Mouse (Mus musculus) layer of hippocampus, adult 2 months (tissue): ENCODE measurements around the gene Rtn2. TPM values are rescaled to one million over a fixed set of nuclear protein-coding genes. Genes with fewer than 3 reads are reported as not detected.

Source experiments
- DNase-seq, 2 experiments: peaks; one replicate each; pipeline ENCODE4 v3.0.0; 2022; ENCODE audit warnings: low spot score in 2 of 2
- H3K27ac ChIP-seq: fragments of 200-600 bp; 2 replicates; pipeline ENCODE4 v1.8.1; 2022
- H3K4me3 ChIP-seq: fragments of 200-600 bp; 2 replicates; pipeline ENCODE4 v1.8.1; 2022; ENCODE audit warnings: mild to moderate bottlenecking
- CTCF ChIP-seq: fragments of 200-600 bp; conservative IDR thresholded peaks from 2 replicates; pipeline ENCODE4 v1.8.1; 2022; ENCODE audit warnings: antibody characterized with exemption, mild to moderate bottlenecking, moderate library complexity
- total RNA-seq, 2 experiments: library from RNA; stranded (reverse); gene quantifications; 2 replicates each; pipeline ENCODE4 v1.2.3; 2021

Rtn2 gene
- total RNA-seq, 2 experiments from 2014 or later, result 90.3 to 92.7 TPM

GRCm38 (mm10) chr7:19319906-19320305, 37.5 kb downstream of the Rtn2 start:
- Histone ChIP-seq H3K27ac (peak overlapping the region; percentile 96), H3K4me3 (peak overlapping the region; percentile 66)
- peak; percentile 63 for TF ChIP-seq CTCF
- peak; percentile 95 to 96 for DNase-seq

DNA sequence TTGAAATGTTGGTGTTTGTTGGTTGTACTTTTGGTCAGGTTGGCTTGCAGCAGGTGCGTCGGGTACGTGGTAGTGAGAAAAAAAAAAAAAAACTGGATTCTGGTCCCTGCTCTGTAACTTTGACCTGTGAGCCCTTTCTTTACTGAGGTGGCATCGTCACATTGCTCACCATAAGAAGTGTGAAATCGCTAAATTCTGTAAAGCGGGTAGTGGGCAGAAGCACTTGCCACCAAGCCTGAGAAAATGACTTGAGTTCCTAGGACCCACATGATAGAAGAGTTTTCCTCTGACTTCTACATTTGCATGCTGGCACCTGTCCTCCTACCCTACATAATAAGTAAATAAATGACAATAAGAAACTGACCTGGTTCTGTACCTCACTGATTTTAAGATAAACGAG, 38.2 kb downstream of the Rtn2 start:
- Histone ChIP-seq H3K4me3 (peak overlapping the region; percentile 66), H3K27ac (peak overlapping the region; percentile 96)
- no peak for TF ChIP-seq CTCF
- no peak for DNase-seq

GRCm38 (mm10) chr7:19321464-19321863, 39.0 kb downstream of the Rtn2 start:
- H3K4me3 ChIP-seq, result no peak overlapping the region
- no peak for DNase-seq
- TF ChIP-seq CTCF, result no peak
- H3K27ac ChIP-seq, result no peak overlapping the region

DNA sequence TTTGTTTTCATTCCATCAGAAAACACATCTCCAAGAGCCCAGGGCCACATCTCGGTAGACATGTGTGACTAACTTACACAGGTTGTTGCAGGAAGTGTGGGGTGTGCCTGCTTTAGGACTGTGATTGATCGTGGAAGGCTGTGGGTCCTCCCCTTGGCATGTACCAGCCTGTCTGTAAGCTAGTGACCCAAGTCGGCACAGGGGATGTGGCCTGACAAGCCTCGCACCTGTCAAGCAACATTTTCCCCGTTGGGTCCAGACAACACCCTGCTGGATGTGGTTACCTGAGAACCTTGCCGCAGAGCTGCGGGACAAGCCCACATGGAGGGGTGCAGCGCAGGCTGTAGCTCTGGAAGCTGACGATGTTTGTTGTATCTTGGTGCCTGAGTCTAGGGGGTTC, 40.1 kb downstream of the Rtn2 start:
- H3K27ac ChIP-seq, result no peak overlapping the region
- no peak for DNase-seq
- H3K4me3 ChIP-seq, result no peak overlapping the region
- TF ChIP-seq CTCF, result no peak

- no peak for DNase-seq
- Histone ChIP-seq H3K4me3 (no peak overlapping the region), H3K27ac (no peak overlapping the region)
- TF ChIP-seq CTCF, result no peak
Measured at GRCm38 (mm10) chr7:19324221-19324620, 41.8 kb downstream of the Rtn2 start.

- no peak for TF ChIP-seq CTCF
- H3K27ac ChIP-seq, result peak overlapping the region; percentile 96
Measured at GRCm38 (mm10) chr7:19325262-19326199, 43.1 kb downstream of the Rtn2 start.

GRCm38 (mm10) chr7:19326359-19326758, 43.9 kb downstream of the Rtn2 start:
- no peak for TF ChIP-seq CTCF
- peak; percentile 75 to 77 for DNase-seq
- Histone ChIP-seq H3K27ac (peak overlapping the region; percentile 96), H3K4me3 (peak overlapping the region; percentile 48)

More at GRCm38 (mm10) chr7:19325262-19326199, 43.1 kb downstream of the Rtn2 start:
- no peak overlapping the region; the same call in 1 of the 2 replicates for H3K4me3 ChIP-seq
- no peak for DNase-seq

- peak; percentile 82 to 89 for DNase-seq
- H3K4me3 ChIP-seq, result peak overlapping the region; percentile 48
- no peak for TF ChIP-seq CTCF
- H3K27ac ChIP-seq, result peak overlapping the region; percentile 96
Measured at GRCm38 (mm10) chr7:19327128-19327527, 44.7 kb downstream of the Rtn2 start.

- 0 out of 2 replicates have a peak overlapping the region, but pooled peaks have one; percentile 96 for H3K27ac ChIP-seq
- DNase-seq, result no peak
- H3K4me3 ChIP-seq, result no peak overlapping the region
- TF ChIP-seq CTCF, result no peak
Measured at GRCm38 (mm10) chr7:19327782-19328181, 45.4 kb downstream of the Rtn2 start.

GRCm38 (mm10) chr7:19328425-19328824, 46.0 kb downstream of the Rtn2 start:
- TF ChIP-seq CTCF, result peak; percentile 67
- DNase-seq, result no peak
- Histone ChIP-seq H3K27ac (no peak overlapping the region), H3K4me3 (no peak overlapping the region)

DNA sequence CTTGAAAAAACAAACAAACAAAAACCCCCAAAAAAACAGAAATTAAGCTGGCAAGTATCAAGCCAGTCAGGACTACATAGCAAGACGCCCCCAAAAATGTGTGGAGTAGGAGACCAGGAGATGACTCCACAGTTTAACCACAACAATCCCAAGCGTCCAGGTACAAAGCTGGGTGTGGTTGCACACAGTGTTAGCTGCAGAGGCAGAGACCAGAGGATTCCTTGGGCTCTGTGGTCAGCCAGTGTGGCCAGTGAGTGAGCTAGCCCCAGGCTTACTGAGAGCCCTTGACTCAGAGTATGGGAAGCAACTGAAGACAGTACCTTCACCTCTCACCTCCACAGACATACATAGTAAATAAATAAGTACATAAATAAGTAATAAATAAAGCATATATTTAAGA, 49.5 kb downstream of the Rtn2 start:
- Histone ChIP-seq H3K4me3 (no peak overlapping the region), H3K27ac (no peak overlapping the region)
- DNase-seq, result no peak
- TF ChIP-seq CTCF, result no peak

- TF ChIP-seq CTCF, result no peak
- peak overlapping the region; percentile 78 for H3K4me3 ChIP-seq
- H3K27ac ChIP-seq, result peak overlapping the region; percentile 95
- peak; percentile 85 to 86 for DNase-seq
Measured at GRCm38 (mm10) chr7:19332709-19333352, 50.4 kb downstream of the Rtn2 start.

DNA sequence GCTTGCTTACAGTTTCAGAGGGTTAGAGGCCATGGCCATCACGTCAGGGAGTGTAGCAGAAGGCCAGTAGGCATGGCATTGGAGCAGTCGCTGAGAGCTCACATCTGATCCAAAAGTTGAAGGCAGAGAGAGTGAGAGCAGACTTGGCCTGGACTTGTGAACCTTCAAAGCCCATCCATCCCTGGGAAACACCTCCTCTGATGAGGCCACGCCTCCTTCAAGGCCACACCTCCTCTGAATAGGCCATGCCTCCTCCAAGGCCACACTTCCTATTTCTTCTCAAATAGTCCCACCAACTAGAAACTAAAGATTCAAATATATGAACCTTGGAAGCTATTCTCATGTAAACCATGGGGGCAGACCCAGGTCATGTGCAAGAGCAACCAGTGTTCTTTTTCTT, 53.2 kb downstream of the Rtn2 start:
- H3K4me3 ChIP-seq, result no peak overlapping the region
- DNase-seq, result no peak
- peak overlapping the region; percentile 47; the same call in 1 of the 2 replicates for H3K27ac ChIP-seq
- TF ChIP-seq CTCF, result no peak

DNA sequence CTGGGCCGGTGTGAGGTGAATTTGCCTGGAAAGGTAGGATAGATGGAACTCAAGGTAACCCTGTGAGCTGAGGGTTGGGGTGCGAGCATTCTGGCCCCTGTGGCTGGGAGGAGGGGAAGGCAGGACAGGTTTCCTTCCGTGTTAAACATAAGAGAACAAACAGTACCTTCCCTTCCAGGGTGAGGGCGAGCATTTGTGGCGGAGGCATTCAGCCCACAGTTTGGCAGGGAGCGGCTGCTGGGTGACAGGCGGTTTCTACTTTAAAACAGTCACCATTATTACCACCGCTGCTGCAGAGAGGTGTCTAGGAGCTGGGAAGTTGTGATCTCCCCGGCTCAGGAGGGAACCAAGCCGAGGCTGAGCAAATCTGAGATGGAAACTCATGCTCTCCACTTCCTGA, 54.7 kb downstream of the Rtn2 start:
- DNase-seq, result peak in 1 of 2 experiments; percentile 46
- Histone ChIP-seq H3K27ac (peak overlapping the region; percentile 90), H3K4me3 (peak overlapping the region; percentile 17; the same call in 1 of the 2 replicates)
- TF ChIP-seq CTCF, result no peak
